Mouse (Mus musculus): ENCODE data around the gene Emp3. TPM values are rescaled to one million over a fixed set of nuclear protein-coding genes. Genes with fewer than 3 reads are reported as not detected.
"Not testable (repeated sequence)": the region's sequence is repeated elsewhere in the genome, so short reads cannot be mapped to it uniquely, and the experiment has no call there.

Emp3 gene
- polyA plus RNA-seq, 2 experiments from 2014 or later: 575 to 614 TPM

- no peak for ATAC-seq
These were observed 6.2 kb downstream of the Emp3 start for GRCm38 (mm10) chr7:45915011-45915410.

- ATAC-seq: no peak
These were observed 7.1 kb downstream of the Emp3 start for GRCm38 (mm10) chr7:45914067-45914466.

GRCm38 (mm10) chr7:45909145-45909544 is 12.1 kb downstream of the Emp3 start:
- no peak for ATAC-seq

GRCm38 (mm10) chr7:45908384-45908783 is 12.8 kb downstream of the Emp3 start:
- ATAC-seq: no peak

GRCm38 (mm10) chr7:45906622-45907021 is 14.6 kb downstream of the Emp3 start:
- ATAC-seq: no peak

GRCm38 (mm10) chr7:45902481-45903002 is 18.7 kb downstream of the Emp3 start:
- ATAC-seq: no peak

- ATAC-seq: no peak
These were observed 19.6 kb downstream of the Emp3 start for GRCm38 (mm10) chr7:45901562-45901961.

- ATAC-seq: peak; percentile 44
These were observed 23.1 kb downstream of the Emp3 start for GRCm38 (mm10) chr7:45898125-45898524.

GRCm38 (mm10) chr7:45897258-45897757 is 23.9 kb downstream of the Emp3 start:
- peak; percentile 21 for ATAC-seq

- ATAC-seq: peak; percentile 94
These were observed 24.5 kb downstream of the Emp3 start, which contains the start of the genes Syngr4 and Tmem143 for GRCm38 (mm10) chr7:45896517-45897257. Gene Syngr4, minus strand, starts transcription at chr7:45896714. Gene Tmem143, plus strand, starts transcription at chr7:45896941.

GRCm38 (mm10) chr7:45895931-45896516 is 25.2 kb downstream of the Emp3 start:
- ATAC-seq: no peak

GRCm38 (mm10) chr7:45892651-45893050 is 28.6 kb downstream of the Emp3 start:
- ATAC-seq: no peak

- no peak for ATAC-seq
These were observed 34.0 kb downstream of the Emp3 start for GRCm38 (mm10) chr7:45887246-45887645.

GRCm38 (mm10) chr7:45881011-45881410 is 40.2 kb downstream of the Emp3 start:
- ATAC-seq: no peak

GRCm38 (mm10) chr7:45880531-45880930 is 40.7 kb downstream of the Emp3 start:
- ATAC-seq: no peak

GRCm38 (mm10) chr7:45878278-45878677 is 42.9 kb downstream of the Emp3 start, which contains the start of gene Grin2d:
Gene Grin2d, minus strand, starts transcription at chr7:45878378.
- ATAC-seq: not testable (repeated sequence)

GRCm38 (mm10) chr7:45876895-45877294 is 44.3 kb downstream of the Emp3 start:
- ATAC-seq: no peak

GRCm38 (mm10) chr7:45873061-45873947 is 47.9 kb downstream of the Emp3 start:
- ATAC-seq: peak; percentile 17

- peak; percentile 84 for ATAC-seq
These were observed 48.6 kb downstream of the Emp3 start, which contains the start of gene Kdelr1 for GRCm38 (mm10) chr7:45872624-45873023. Gene Kdelr1, plus strand, starts transcription at chr7:45872772.

GRCm38 (mm10) chr7:45870282-45871058 is 50.7 kb downstream of the Emp3 start:
- peak; percentile 23 for ATAC-seq

GRCm38 (mm10) chr7:45869787-45870186 is 51.4 kb downstream of the Emp3 start:
- no peak for ATAC-seq
